Mouse (Mus musculus) lung, postnatal 0 days (tissue): ENCODE data around the gene Pros1.

Source experiments
- CTCF ChIP-seq: IDR thresholded peaks from 2 replicates; pipeline ENCODE4 v1.5.1; 2016; ENCODE audit warnings: antibody characterized with exemption, mild to moderate bottlenecking
- EP300 ChIP-seq: IDR thresholded peaks from 2 replicates; pipeline ENCODE4 v1.6.1; 2016; ENCODE audit warnings: antibody characterized with exemption, mild to moderate bottlenecking, control low read depth

GRCm38 (mm10) chr16:62958485-62958884 is 104.4 kb downstream of the Pros1 start:
- TF ChIP-seq CTCF (no peak), EP300 (no peak)
